Mouse (Mus musculus) erythroblast, embryonic 14.5 days (primary cell): Measurements from ENCODE around the gene Sdha.

ENCODE experiments used
- GATA1 ChIP-seq: IDR thresholded peaks from 2 replicates; pipeline ENCODE4 v1.6.1; 2012; ENCODE audit warnings: low read length, inconsistent platforms, mixed read lengths
- TAL1 ChIP-seq: IDR thresholded peaks from 3 replicates; pipeline ENCODE4 v1.6.1; 2012; ENCODE audit warnings: low read length, inconsistent platforms, mixed read lengths

GRCm38 (mm10) chr13:74363859-74364235 is 13.8 kb upstream of the Sdha start, which contains the start of gene Lrrc14b:
- no peak for TF ChIP-seq GATA1
- no peak for TF ChIP-seq TAL1
